ENCODE assay signal across 8 mouse cellular contexts in genomic region chr7:16098021-16099017, GRCm38 (mm10). TPM values are rescaled to one million over a fixed set of nuclear protein-coding genes. Genes with fewer than 3 reads are reported as not detected.
A peak's percentile ranks its signal among the peaks of the same experiment; 100 is the strongest.
DNase-seq lines count a peak whose midpoint lies in the region; ATAC-seq lines count a peak whose summit lies in the region.

TSS of gene Napa (plus strand) at chr7:16098458.

- H3K9me3 ChIP-seq in forebrain, embryonic 14.5 days (replicated peaks; ENCODE audit: control insufficient read depth, low read length), result no peaks in the 10 kb centered on the region
- H3K9me3 ChIP-seq in neural tube, embryonic 15.5 days (replicated peaks), result no peaks in the 10 kb centered on the region

- H3K4me1 ChIP-seq in forebrain, embryonic 14.5 days (ENCODE audit: control insufficient read depth, insufficient read depth, low read length), result peaks cover 8% of the 10 kb centered on the region
- H3K4me1 ChIP-seq in neural tube, embryonic 15.5 days, result peaks cover 48% of the 10 kb centered on the region

- peak; percentile 100 for DNase-seq in ES-CJ7 (ENCODE audit: low read depth, low spot score)
- DNase-seq in cerebellum, adult 11 months, result peak; percentile 99
- DNase-seq in forebrain, embryonic 14.5 days (ENCODE audit: low spot score), result peak; percentile 100
- peak; percentile 98 for DNase-seq in heart, postnatal 14 days
- peak; percentile 100 for DNase-seq in layer of hippocampus, adult 11-12 months (ENCODE audit: low spot score)
- peak; percentile 100 for DNase-seq in lung, adult 18-20 months
- peak; percentile 97 for DNase-seq in testis, postnatal 14 days (ENCODE audit: low spot score)

- H3K27me3 ChIP-seq in forebrain, embryonic 14.5 days (replicated peaks; ENCODE audit: control insufficient read depth, insufficient read depth, low read length), result no peaks in the 10 kb centered on the region
- peaks cover 12% of the 10 kb centered on the region; the same call in 1 of the 2 replicates for H3K27me3 ChIP-seq in neural tube, embryonic 15.5 days (replicated peaks)

- peaks cover 6% of the 10 kb centered on the region; the same call in 1 of the 2 replicates for H3K36me3 ChIP-seq in forebrain, embryonic 14.5 days (ENCODE audit: control insufficient read depth, insufficient read depth, low read length)
- peaks cover 11% of the 10 kb centered on the region for H3K36me3 ChIP-seq in neural tube, embryonic 15.5 days

- peak within 1 kb of the TSS; percentile 84 for H3K9ac ChIP-seq in forebrain, embryonic 14.5 days (ENCODE audit: low read length)
- H3K9ac ChIP-seq in neural tube, embryonic 15.5 days (replicated peaks), result peak within 1 kb of the TSS; percentile 97

- intact Hi-C loops in heart, postnatal 14 days (cut with DNase I), result loop anchor here (2.0 to 5.0 kb wide), 3 partner anchors 20 to 164 kb away; partner anchors contain the start of gene Kptn

- peak within 1 kb of the TSS; percentile 76 for H3K4me2 ChIP-seq in forebrain, embryonic 14.5 days (ENCODE audit: low read length)
- peak within 1 kb of the TSS; percentile 81 for H3K4me2 ChIP-seq in neural tube, embryonic 15.5 days

- peak; percentile 98 for ATAC-seq in forebrain, embryonic 14.5 days
- peak; percentile 98 for ATAC-seq in neural tube, embryonic 15.5 days (ENCODE audit: low FRiP score)

- H3K4me3 ChIP-seq in forebrain, embryonic 14.5 days (ENCODE audit: low read depth, low read length), result peak within 1 kb of the TSS; percentile 83
- H3K4me3 ChIP-seq in neural tube, embryonic 15.5 days (replicated peaks), result peak within 1 kb of the TSS; percentile 66

- peak within 1 kb of the TSS; percentile 80 for H3K27ac ChIP-seq in forebrain, embryonic 14.5 days (ENCODE audit: low read depth, low read length)
- H3K27ac ChIP-seq in neural tube, embryonic 15.5 days (replicated peaks), result peak within 1 kb of the TSS; percentile 88

- under 1% methylated on average over 60 of the region's 68 CpGs for WGBS in forebrain, embryonic 14.5 days
- WGBS in neural tube, embryonic 15.5 days, result under 1% methylated on average over 67 of the region's 68 CpGs

RNA-seq across cellular contexts. Expression of gene Napa, which starts in this region (rescaled TPM):
- 156 and 164 TPM in 2 replicates for polyA plus RNA-seq in forebrain, embryonic 14.5 days (2014; fragmentation: Nextera tagmentation; extraction: Ambion mirVana)
- total RNA-seq in heart, postnatal 14 days (2021), result 10 to 100 TPM; 86.1 to 99.9 TPM
- 236 and 238 TPM in 2 replicates for polyA plus RNA-seq in neural tube, embryonic 15.5 days (2015; fragmentation: Nextera tagmentation; extraction: Ambion mirVana)

Comparison
In these comparisons a context has a peak if more than half of its experiments do, and no peak if none do; other contexts are left out.
1. Peak in every context shown above with its lines: DNase-seq, ATAC-seq, H3K4me3 ChIP-seq and H3K27ac ChIP-seq.